Mouse (Mus musculus) layer of hippocampus, adult 9-11 months (tissue): ENCODE measurements around the gene Ifrd1.

Experiments used
- DNase-seq: peaks from one replicate; pipeline ENCODE4 v3.0.0; 2022

The Ifrd1 gene

GRCm38 (mm10) chr12:40239161-40239560, 9.1 kb downstream of the Ifrd1 start:
- DNase-seq: no peak

- DNase-seq: no peak
Observed at GRCm38 (mm10) chr12:40232231-40232630, 16.1 kb downstream of the Ifrd1 start.

- DNase-seq: peak; percentile 44
Observed at GRCm38 (mm10) chr12:40231632-40232031, 16.7 kb downstream of the Ifrd1 start.

GRCm38 (mm10) chr12:40224171-40224880, 24.0 kb downstream of the Ifrd1 start:
- DNase-seq: no peak

- no peak for DNase-seq
Observed at GRCm38 (mm10) chr12:40223676-40224075, 24.6 kb downstream of the Ifrd1 start.

GRCm38 (mm10) chr12:40223082-40223619, 25.2 kb downstream of the Ifrd1 start:
- DNase-seq: peak; percentile 100

GRCm38 (mm10) chr12:40222251-40223081, 25.8 kb downstream of the Ifrd1 start:
- DNase-seq: peak; percentile 98

GRCm38 (mm10) chr12:40221611-40222010, 26.7 kb downstream of the Ifrd1 start:
- no peak for DNase-seq

GRCm38 (mm10) chr12:40220896-40221295, 27.4 kb downstream of the Ifrd1 start:
- DNase-seq: no peak

- DNase-seq: peak; percentile 24
Observed at GRCm38 (mm10) chr12:40220001-40220570, 28.2 kb downstream of the Ifrd1 start.

- no peak for DNase-seq
Observed at GRCm38 (mm10) chr12:40218430-40218945, 29.8 kb downstream of the Ifrd1 start.

GRCm38 (mm10) chr12:40217776-40218175, 30.5 kb downstream of the Ifrd1 start:
- DNase-seq: no peak

GRCm38 (mm10) chr12:40214888-40215876, 33.1 kb downstream of the Ifrd1 start:
- no peak for DNase-seq

GRCm38 (mm10) chr12:40209049-40209448, 39.3 kb downstream of the Ifrd1 start:
- no peak for DNase-seq

GRCm38 (mm10) chr12:40207909-40208308, 40.4 kb downstream of the Ifrd1 start:
- DNase-seq: no peak

GRCm38 (mm10) chr12:40202161-40203035, 45.9 kb downstream of the Ifrd1 start:
- no peak for DNase-seq

- DNase-seq: no peak
Observed at GRCm38 (mm10) chr12:40200484-40201235, 47.6 kb downstream of the Ifrd1 start.

- DNase-seq: peak; percentile 69
Observed at GRCm38 (mm10) chr12:40199795-40200402, 48.4 kb downstream of the Ifrd1 start.

- peak; percentile 26 for DNase-seq
Observed at GRCm38 (mm10) chr12:40199302-40199701, 49.0 kb downstream of the Ifrd1 start, which contains the start of gene Lsmem1. Gene Lsmem1, minus strand, starts transcription at chr12:40199490.

GRCm38 (mm10) chr12:40198427-40198826, 49.9 kb downstream of the Ifrd1 start:
- DNase-seq: no peak
